Mouse (Mus musculus): ENCODE measurements at regions not wholly inside any gene's neighbourhood (a gene's known extent, or its start where the extent isn't known, plus 50 kb on each side); places are given as distances from the start of the nearest gene placed in this dataset.

GRCm38 (mm10) chr8:103442420-103443125 lies 657.1 kb upstream of the Cdh11 start:
- no peak for DNase-seq

- DNase-seq = no peak
Observed at GRCm38 (mm10) chr8:103444577-103444976, 656.8 kb upstream of the Cdh5 start.

GRCm38 (mm10) chr8:103445378-103445777 lies 656.0 kb upstream of the Cdh5 start:
- DNase-seq = no peak

GRCm38 (mm10) chr8:103447916-103448315 lies 653.5 kb upstream of the Cdh5 start:
- no peak for DNase-seq

DNA sequence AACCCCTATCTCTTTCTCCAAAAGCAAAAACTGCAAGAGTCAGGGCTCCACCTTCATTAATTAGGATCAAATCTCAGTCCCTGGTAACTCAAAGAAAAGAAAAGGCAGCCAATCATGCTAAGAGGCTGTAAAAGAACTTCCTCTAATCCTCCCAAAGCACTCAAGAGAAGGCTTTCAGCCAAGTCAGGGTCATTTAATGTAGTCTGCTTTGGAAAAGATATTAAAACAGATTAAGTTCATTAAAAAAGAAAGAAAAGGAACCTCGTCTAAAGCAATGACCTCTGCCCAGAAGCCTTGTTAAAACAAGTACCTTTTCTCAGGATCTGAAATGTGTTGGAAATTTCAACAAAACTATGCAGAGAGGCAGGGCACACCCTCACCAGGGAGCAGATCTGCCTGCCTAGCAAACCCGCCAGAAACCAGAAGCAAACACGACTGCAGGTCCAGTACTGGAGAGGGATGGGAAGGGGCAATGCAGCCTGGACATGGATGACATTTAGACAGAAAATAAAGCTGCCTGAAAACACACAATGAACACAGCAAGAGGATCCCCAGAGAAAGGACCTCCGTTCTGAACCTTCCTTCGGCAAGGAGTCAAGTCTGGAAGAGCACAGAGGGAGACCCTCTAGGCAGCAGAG lies 649.9 kb upstream of the Cdh5 start:
- no peak for DNase-seq

- DNase-seq = no peak
Observed at GRCm38 (mm10) chr8:103457176-103457575, 644.2 kb upstream of the Cdh5 start.

- DNase-seq = no peak
Observed at GRCm38 (mm10) chr8:103463557-103463956, 637.9 kb upstream of the Cdh5 start.

- DNase-seq = no peak
Observed at GRCm38 (mm10) chr8:103464777-103465353, 636.6 kb upstream of the Cdh5 start.

DNA sequence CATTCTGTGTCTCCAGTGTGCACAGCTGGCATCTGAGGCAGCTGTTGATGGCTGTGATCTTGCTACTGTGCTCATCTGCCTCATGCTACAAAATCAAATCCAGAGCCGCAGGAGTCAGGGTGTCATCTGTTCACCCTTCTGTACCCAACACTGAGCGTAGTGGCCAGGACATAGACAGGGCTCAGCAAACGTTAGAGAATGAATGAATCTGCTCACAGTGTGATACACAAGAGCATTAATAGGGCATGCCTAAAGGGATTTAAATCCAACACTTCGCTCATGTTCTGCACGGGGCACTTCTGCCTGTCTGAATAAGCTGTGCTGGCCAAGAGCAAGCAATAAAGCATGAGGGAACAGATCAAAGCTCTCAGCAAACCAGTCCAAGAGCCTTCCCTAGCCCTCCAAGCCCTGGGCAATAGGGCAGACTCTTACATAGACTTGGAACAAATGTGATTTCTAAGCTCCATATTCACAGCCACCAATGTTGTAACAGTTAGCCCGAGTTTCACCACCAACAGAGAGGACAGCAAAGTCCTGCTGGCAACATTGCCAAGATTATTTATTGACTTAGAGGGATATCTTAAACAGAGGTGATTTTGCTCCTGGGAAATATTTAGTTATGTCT lies 633.8 kb upstream of the Cdh5 start:
- DNase-seq = no peak

DNA sequence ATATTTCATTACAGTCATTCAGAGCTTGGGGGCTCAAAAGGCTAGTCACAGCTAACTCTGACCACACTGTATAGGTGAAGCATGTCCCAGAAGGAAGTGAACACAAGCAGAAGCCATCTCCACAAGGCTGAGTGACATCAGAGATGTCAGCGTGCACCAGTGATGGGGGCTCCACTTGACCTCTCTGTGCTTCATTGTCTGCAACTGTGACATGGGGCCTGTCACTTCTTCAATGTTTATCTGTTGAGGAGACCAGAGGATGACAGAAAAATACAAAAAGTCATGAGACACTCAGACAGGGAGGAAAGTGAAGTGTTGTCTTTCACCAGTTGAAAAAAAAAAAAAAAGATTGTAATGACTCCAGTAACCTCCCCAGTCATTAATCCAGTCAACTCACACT lies 632.4 kb upstream of the Cdh5 start:
- DNase-seq = no peak

- no peak for DNase-seq
Observed at GRCm38 (mm10) chr8:103470316-103470715, 631.1 kb upstream of the Cdh5 start.

- no peak for DNase-seq
Observed at GRCm38 (mm10) chr8:103475816-103476797, 625.3 kb upstream of the Cdh5 start.

- no peak for DNase-seq
Observed at GRCm38 (mm10) chr8:103482033-103482720, 619.2 kb upstream of the Cdh5 start.

DNA sequence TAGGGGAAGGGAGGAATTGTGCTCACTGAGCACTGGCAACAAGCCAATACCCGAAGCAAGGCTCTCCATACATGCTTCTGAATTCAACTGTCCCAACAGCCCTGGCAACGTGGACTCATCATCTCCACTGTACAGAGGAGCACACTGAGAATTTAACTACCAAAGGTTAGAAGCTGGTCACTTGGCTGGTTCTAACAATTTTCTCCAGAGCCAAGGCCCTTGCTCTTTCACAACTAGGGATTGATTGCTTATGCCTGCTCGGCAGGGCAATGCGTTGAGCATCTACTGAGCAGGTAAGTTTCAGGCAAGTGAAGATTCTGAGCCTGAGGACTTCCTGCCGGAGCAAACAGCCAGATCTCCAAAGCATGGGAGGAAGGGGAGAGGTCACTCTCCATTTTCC lies 616.0 kb upstream of the Cdh5 start:
- no peak for DNase-seq

GRCm38 (mm10) chr8:103489411-103489810 lies 612.0 kb upstream of the Cdh5 start:
- DNase-seq = no peak

GRCm38 (mm10) chr8:103492914-103493517 lies 608.4 kb upstream of the Cdh5 start:
- DNase-seq = no peak

GRCm38 (mm10) chr8:103493932-103494493 lies 607.4 kb upstream of the Cdh5 start:
- DNase-seq = no peak

- no peak for DNase-seq
Observed at GRCm38 (mm10) chr8:103494670-103495069, 606.8 kb upstream of the Cdh5 start.

DNA sequence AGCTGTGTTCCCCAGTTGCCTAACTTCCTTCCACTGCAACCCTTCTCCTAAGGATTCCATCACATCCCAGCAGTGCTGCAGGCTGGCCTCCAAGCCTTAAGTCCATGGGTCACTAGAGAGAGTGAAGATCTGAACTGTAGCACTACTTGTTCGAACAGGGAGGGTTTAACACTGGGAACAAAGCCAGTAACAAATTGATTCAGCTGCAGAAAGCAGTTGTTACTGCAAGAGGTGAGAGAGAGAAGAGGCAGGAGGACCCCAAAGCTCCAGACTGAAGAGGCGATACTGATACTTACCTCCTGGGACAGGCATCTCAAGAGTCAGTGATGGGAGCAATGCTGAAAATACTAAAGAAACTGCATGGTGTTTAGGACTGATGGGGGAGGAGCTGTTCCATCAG lies 600.1 kb upstream of the Cdh5 start:
- DNase-seq = no peak

- no peak for DNase-seq
Observed at GRCm38 (mm10) chr8:103502991-103503767, 598.2 kb upstream of the Cdh5 start.
